Mouse (Mus musculus) liver, adult (tissue): Measurements from ENCODE around the gene Hgf.

Source experiments
- GATA4 ChIP-seq: IDR thresholded peaks from 2 replicates; pipeline ENCODE4 v1.6.1; 2014; ENCODE audit warnings: mild to moderate bottlenecking, low read length; ENCODE audit not compliant: insufficient replicate concordance

Gene Hgf

GRCm38 (mm10) chr5:16647701-16648100 lies 94.4 kb downstream of the Hgf start:
- TF ChIP-seq GATA4 = no peak

- no peak for TF ChIP-seq GATA4
Observed at GRCm38 (mm10) chr5:16650240-16650639, 96.9 kb downstream of the Hgf start.

- no peak for TF ChIP-seq GATA4
Observed at GRCm38 (mm10) chr5:16654022-16654421, 100.7 kb downstream of the Hgf start.
